Mouse (Mus musculus) spleen, embryonic (tissue): ENCODE data around the gene Raf1.

ENCODE experiments used
- CTCF ChIA-PET: fragments of 350-600 bp; sonication (Branson Sonifier 250); formaldehyde crosslinking; loops from one replicate; lab custom pipeline; 2022; lab: Charles Lee

Raf1 gene

DNA sequence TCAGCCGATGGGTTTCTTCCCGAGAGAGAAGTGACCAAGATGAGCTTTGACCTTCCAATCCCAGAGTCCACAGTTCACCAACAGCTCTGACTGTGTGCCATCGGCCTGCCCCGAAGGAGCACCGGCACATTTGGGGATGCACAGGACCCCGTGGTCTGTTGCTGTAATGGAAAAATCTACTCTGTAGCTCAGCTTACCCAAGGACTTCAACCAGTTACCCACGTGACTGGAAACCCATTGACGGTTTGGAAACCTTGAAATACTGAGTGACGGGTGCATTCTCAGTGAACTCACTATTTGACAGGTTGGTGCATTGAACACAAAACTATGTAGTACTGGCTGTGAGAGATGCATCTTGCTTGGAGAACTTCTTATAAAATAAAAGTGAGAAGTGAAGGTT, 98.5 kb downstream of the Raf1 start:
- CTCF ChIA-PET, result no interaction called here

DNA sequence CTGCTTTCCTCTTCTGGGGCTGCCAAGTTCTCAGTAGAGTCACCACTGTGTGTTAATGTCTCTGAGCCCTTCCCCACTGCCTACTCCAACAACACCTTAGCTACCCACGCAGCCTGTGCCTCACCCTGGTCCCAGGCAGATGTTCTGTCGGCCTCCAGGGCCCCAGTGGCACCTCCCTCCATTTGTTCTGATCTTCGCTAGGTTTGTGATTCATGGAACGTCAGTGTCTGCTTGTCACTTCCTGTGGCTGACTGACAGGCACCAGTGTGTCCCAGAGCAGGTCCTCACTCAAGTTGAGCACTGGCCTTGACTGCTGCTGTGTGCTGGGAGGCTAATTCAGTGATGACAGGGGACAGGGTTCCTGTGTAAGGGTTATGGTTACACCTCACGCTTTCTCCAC, 99.0 kb downstream of the Raf1 start:
- CTCF ChIA-PET, result no interaction called here

DNA sequence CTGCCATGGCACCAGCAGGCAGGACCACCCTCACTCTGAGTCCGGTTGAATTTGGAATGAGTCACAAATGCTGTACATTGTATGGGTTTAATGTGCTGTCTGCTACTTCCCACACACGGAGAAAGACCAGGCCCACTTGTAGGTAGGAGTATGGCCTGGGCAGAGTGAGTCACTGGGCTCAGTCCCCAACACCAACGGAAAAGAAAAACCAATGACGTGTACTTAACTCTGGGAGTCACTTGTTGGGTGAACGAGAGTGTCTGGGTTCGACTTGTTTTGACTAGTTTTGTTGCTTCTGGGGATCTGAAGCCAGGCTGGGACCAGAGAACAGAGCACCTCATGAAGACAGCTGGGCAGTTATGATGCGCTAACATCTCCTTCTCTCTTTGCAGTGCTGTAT, 102.3 kb downstream of the Raf1 start:
- CTCF ChIA-PET, result no interaction called here
